Mouse (Mus musculus) natural killer cell, adult 2 months (primary cell): ENCODE measurements around the gene Scg3.
"Not testable (repeated sequence)": the region's sequence is repeated elsewhere in the genome, so short reads cannot be mapped to it uniquely, and the experiment has no call there.

Experiments used
- DNase-seq, 2 experiments: peaks; one replicate each; pipeline ENCODE4 v3.0.0; 2022; ENCODE audit warnings: low spot score in 2 of 2

Gene Scg3

DNA sequence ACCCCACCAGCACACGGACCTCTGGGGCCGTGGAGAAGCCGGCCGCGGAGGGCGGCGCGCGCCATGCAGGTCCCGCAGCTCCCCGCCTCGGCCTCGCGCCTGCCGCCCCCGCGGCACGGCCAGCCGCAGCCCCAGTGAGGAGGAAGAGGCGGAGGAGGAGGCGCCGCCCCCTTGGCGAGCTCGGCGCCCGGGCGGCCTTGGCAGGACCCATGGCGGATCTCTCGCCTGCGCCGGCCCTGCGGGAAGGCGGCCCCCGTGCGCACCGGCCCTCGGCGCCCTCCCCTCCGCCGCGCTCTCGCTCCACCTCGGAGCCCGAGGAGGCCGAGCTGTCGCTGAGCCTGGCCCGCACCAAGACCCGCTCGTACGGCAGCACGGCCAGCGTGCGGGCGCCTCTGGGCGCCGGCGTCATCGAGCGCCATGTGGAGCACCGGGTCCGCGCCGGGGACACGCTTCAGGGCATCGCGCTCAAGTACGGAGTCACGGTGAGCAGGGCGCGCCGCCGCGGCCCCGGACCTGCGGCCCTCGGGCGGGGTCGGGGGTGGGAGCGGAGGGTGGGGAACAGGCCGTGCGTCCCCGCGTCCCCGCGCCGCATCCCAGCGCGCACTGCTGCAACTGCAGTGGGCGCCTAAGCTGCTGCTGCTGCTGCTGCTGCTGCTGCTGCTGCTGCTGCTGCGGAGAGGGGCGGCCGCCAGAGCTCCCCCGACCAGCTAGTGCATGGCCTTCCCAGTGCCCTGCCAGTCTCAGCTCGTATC is 58.1 kb downstream of the Scg3 start, which contains the start of gene Lysmd2:
Lysmd2 (plus strand) TSS at position 186 of the 752 bp plus-strand sequence.
- DNase-seq, result no peak

DNA sequence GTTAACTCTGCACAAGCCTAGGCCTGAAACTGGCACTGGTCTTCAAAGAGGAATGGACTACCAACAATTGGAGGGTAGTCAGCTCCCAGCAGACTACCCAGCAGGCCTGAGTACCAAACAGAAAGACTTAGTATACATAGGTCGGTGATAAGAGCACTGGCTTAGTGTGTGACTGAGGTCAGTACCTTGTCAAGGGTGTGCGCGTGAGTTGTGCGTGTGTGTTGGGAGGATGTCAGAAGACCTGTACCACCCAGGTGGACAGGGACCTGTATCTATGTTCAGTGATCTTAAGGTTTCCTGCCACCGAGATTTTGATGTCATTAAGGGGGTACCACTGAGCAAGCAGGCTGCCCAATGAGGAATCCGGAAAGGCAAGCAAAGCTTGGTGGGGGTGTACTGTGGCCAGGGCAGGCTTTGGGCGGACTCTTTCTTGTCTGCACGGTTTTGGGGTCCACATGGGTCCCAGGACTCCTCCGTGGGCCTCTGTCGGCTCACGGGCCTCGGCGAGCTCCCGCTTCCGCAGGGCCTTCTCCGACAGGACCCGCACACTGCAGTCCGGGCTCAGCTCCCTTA is 58.8 kb downstream of the Scg3 start:
- no peak for DNase-seq

DNA sequence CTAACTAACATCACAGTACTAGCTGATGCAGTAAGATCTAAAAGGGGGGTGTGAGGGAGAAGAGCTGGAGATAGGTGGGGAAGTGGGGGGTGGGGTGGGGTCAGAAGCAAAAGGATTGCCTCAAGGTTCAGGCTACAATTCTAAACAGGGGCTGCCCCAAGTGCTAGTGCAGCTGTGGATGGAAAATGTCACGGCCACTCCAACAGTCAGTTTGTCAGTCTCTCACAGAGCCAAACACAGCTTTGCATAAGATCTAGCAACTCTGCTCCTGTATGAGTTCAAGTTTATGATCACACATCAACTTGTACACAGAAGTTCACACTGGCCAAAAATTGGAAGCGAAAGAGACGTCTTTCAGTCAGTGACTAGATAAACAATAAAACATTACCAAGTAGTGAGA is 62.4 kb downstream of the Scg3 start:
- no peak for DNase-seq

DNA sequence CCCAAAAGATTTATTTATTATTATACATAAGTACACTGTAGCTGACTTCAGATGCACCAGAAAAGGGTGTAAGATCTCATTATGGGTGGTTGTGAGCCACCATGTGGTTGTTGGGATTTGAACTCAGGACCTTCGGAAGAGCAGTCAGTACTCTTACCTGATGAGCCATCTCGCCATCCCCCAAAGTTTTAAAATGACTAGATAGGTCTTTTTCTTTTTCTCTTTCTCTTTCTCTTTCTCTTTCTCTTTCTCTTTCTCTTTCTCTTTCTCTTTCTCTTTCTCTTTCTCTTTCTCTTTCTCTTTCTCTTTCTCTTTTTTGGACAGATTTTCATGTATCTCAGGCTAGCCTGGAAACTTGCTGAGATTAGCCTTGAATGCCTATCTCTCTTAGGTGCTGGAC is 64.1 kb downstream of the Scg3 start:
- DNase-seq, result not testable (repeated sequence)

DNA sequence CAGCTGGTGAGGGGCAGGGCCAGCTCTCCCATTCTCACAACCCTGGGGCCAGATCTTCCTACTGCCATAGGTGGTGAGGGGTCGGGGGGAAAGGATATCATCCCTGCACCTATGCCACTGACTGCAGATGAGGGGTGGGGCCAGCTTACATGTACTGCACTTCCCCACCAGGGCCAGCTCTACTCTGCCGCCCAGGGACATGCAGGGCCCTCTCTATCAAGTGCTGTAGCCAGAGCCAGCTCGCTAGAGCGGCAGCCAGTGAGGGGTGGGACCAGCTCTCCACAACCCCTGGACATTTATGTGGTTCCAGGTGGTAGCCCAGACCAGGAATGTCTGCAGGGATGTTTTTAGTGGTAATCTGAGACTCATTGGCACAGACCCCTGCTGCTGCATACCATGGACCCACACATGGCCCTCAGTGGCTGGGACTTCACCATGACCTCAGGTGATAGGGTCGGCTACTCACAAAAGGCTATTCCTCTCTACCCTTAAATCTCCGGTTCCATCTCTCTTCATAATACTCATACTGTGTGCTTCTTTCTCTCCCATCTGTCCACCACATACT is 64.9 kb downstream of the Scg3 start:
- no peak for DNase-seq

DNA sequence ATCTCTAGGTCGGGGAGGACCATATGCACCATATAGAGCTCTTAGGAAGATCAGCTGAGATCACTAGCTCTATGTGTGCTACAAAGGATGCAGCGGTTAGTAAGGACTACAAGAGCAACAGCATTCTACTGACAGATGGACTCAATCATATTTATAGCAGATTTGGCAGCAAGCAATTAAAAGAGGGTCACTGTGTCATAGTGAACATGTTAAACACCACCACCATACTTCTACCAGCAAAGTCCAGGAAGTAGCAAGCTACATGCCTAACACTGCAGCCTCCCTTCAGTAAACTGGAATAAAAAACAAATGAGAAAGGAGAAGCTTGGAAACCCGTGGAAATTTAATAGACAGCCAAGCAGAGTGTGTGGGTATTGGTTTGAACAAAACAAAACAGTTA is 67.3 kb downstream of the Scg3 start:
- DNase-seq, result no peak

DNA sequence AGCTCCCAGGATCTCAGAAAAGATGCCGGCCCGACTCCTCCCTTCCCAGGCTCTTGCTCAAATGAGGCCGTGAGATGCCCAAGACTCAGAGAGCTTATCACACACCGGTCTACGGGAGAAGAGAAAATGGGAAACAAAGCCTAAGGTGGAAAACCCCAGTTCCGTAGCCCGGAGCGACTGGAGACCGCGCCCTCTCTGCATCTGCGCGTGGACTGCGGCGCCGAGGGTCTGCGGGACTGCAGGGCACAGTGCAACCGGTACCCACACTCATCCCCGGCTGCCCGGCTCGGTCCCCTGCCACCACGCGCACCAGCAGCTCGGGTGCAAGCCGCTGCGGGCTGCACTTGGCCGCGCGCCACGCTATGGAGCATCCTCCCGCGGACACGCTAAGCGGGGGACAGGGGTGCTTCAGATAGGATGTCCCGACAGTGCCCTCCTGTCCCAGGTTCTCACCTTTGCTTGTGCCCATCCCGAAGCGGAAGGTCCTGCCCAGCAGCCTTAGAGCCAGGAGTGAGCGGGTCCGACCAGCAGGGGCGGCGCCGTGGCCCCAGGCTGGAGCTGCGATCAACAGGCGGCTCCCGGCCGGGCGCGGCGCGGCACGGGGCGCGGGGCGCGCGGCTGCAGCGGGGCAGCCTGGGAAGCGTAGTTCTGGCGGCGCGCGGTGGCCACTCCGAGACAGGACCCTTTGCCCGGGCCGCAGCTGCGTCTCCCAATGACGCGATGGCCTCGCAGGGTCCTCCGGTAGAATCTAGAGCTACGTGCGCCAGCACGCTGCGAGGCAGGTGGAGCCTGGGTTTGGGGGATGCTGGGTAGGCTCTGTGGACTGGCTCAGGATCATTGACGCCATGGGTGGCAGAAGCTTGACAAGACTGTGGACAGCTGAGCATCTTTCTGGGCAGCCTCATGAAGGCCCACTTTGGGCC is 73.0 kb downstream of the Scg3 start, which contains the start of gene Tmod2:
Tmod2 (minus strand) TSS at position 755 of the 923 bp plus-strand sequence.
- no peak for DNase-seq

DNA sequence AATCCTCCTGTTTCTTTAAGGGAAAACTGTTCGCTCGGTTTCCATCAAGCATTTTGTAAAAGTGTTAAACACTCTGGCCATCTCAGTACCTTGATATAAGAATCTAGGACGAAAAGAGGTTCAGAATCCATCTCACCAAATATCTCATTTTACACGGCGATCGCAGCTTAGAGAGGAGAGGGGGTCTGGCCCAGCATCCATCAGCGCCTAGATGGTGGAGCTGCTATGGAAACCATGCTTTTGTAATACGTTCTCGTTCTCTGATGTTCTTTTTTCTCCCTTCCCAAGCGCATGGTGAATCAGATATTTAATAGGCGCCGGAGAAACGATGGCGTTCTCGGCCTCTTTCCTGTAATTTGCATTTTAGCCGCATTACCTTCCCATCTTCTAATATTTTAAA is 73.9 kb downstream of the Scg3 start:
- DNase-seq, result no peak

DNA sequence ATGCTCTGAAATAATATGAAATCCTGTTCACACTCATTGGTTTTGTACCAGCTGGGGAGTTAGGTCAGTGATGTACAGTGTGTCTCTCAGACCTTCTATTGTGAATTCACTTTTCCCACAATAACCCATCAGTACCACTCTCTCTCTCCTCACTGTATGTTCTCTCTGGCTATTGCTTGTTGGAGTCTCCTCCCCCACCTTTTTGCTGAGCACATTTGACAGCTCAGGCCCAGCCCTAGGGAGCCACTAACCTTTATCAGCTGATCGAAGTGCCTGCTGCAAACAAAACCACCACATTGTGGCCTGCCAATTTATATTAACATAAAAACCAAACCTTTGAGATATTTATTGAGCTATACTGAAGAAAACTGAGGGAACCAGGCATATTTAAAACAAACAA is 74.4 kb downstream of the Scg3 start:
- no peak for DNase-seq

DNA sequence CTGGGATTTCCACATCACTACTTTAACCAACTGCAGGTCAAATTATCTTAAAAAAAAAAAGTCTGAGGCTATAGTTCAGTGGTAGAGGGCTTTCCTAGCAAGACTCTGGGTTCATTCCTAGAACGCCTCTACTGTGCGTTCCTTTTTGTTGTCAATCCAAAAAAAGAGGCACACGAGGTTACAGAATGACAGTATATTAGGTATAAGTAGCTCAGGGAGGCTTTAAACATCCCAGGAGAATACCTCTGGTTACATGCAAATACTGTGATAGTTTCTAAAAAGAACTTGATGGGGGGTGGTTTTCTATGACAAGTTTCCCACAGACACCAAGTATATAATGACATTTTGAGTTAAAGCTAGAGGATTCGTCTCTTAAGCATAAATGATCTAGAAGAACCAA is 76.4 kb downstream of the Scg3 start:
- DNase-seq, result no peak

DNA sequence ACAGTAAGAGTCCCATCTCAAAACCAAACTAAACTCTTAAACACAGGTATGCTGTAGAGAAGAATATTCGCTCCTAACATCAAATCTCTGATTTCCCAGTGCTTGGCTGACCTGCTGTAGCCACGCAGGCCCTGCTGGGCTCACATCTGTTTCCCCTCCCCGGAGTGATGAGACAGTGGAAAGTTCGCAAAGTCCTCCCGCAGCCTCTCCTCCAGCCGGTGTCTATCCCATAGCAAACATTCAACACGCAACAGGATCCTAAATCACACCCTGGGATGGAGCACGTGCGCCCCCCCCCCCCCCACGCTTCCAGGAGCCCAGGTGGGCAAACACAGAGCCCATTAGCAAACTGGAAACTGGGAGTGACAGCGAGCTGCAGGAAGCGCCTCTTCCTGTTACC is 82.3 kb downstream of the Scg3 start:
- DNase-seq, result no peak

DNA sequence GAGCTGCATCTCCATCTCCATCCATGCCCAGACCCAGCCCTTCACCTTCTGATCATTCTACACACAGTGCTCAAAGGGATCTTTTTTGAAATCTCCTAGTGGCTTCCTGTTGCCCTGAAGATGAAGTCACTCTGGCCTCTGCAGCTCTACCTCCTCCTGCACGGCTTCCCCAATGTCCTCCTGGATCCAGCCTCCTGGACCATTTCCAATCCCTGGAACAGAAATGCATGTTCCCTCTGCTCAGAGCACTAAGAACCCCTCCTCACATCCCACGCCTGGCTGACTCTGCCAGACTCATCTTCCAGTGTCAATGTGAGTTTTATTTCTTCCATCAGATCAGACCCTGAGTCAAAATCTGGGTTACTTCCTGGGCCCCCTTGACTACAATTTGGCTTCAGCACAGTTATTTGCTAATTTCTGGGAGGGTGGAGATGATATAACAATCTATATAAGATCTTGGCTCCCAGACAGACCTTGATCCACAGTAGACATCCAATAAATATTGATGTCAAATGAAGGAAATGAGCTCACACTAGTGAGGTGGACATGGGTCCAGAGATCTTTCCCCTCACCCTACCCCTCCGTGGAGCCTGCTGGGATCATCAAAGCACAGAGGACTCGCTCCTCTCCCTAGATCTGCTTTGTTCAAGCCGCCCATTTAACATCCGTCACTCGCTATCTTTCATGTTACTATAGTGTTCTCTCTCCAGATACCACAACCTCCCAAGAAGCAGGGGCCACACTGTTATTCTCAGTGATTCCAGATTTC is 83.5 kb downstream of the Scg3 start:
- DNase-seq, result no peak

DNA sequence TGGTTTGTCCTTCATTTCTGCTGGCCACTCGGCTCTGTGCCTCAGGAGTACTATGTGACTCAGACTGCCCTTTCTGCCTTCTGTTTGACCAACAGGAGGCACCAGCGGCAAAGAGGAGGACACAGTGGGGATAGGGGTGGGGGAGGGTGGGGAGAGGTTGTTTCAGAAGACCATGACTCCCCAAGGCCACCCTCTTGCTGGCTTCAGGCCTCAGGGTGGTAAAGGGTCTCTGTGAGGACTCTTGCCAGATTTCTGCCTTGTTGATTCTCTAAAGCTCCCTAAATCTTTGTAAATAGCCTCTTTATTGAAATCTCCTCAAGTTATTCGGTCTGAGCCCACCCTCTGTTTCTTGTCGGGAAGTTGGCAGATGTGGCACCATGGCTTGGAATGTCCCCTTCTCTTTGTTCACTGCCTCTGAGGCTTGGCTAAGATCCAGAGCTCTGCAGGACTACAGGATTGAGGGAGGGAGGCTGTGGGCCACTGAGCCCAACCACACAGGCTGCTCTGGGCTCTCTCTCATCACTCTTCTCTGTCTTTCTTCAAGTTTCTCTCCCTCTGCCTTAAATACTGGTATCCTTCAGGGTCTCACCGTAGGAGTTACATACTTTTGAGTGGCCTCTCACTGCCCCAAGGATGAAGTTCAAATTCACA is 84.5 kb downstream of the Scg3 start:
- no peak for DNase-seq

DNA sequence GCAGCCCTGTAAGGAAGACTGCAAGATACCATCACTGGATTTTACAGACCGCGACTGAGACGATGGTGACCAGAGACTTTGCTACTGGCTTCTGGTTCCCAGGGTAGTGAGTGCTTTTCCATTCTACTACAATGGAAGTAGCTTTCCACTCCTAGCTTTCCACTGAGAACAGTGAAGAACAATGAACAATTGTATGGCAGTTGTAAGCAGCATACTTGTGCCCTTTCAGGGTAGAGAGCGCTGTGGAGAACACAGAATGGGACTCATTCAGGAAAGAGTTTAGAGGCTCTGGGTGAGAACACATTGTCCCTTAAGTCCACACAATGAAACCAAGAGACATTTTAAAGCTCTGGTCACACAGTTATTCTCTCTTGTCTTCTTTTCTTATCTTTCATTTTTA is 86.3 kb downstream of the Scg3 start:
- DNase-seq, result no peak

DNA sequence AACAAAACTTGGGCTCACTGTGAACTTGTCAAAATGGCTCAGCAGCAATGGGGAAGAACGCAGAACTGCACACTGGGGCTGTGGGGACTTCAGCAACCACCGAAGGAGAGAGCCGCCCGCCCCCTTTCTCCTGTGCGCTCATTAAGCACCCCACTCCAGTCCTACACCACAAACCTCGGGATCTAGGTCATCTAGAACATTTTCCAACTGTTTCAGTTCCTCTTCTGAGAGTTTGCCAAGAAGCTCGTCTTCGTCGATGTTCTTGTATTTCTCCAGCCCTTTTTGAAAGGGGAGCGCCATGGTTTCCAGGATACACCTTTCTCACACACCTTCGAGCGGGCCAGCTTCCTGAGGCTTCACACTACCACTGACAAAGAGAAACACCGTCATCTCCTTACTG is 86.8 kb downstream of the Scg3 start:
- DNase-seq, result no peak

DNA sequence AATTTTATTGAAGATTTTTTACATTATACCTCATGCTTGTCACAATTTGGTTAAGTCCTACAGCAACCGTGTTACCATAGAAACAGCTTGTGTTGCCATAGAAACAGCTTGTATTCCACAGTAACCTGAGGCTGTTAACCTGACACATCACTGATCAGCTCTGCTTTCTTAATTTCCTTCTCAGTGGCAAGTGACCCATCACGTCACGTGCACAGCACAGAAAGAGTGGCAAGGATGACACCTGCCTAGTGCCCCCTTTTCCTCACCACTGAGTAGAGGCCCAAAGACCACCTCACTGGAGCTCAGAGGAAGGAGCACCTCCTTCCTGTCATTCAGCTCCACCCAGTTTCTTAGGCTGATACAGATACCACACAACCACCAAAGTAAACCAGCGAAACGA is 90.4 kb downstream of the Scg3 start:
- DNase-seq, result no peak
